Mouse (Mus musculus) kidney, embryonic 14.5 days (tissue): Measurements from ENCODE around the gene 3830406C13Rik. TPM values are rescaled to one million over a fixed set of nuclear protein-coding genes. Genes with fewer than 3 reads are reported as not detected.

ENCODE experiments used
- ATAC-seq: fragments of 200-750 bp; cut with Nextera tagmentation; 2 replicates; pipeline ENCODE4 v1.8.0; 2017; ENCODE audit warnings: moderate number of reproducible peaks, mild to moderate bottlenecking, moderate TSS enrichment, moderate library complexity; ENCODE audit not compliant: low FRiP score, low TSS enrichment
- H3K27ac ChIP-seq: fragments of 300-500 bp; sonication (generic); 2 replicates; pipeline ENCODE4 v1.5.1; 2014; ENCODE audit warnings: low read depth, mild to moderate bottlenecking, low read length, moderate library complexity, mixed read lengths
- H3K27me3 ChIP-seq: fragments of 300-500 bp; sonication (generic); 2 replicates; pipeline ENCODE4 v1.6.1; 2014; ENCODE audit warnings: mild to moderate bottlenecking, low read length; ENCODE audit not compliant: control insufficient read depth, insufficient read depth
- H3K36me3 ChIP-seq: fragments of 300-500 bp; sonication (generic); 2 replicates; pipeline ENCODE4 v1.6.1; 2014; ENCODE audit warnings: low read length, mixed read lengths; ENCODE audit not compliant: control insufficient read depth, insufficient read depth
- H3K4me1 ChIP-seq: fragments of 300-500 bp; sonication (generic); 2 replicates; pipeline ENCODE4 v1.6.1; 2014; ENCODE audit warnings: low read length, mixed read lengths; ENCODE audit not compliant: control insufficient read depth, insufficient read depth
- H3K4me2 ChIP-seq: fragments of 300-500 bp; sonication (generic); replicated peaks from 2 replicates; pipeline ENCODE4 v1.6.1; 2014; ENCODE audit warnings: low read depth, mild to moderate bottlenecking, low read length
- H3K4me3 ChIP-seq: fragments of 300-500 bp; sonication (generic); 2 replicates; pipeline ENCODE4 v1.5.1; 2014; ENCODE audit warnings: mild to moderate bottlenecking, low read length
- H3K9ac ChIP-seq: fragments of 300-500 bp; sonication (generic); 2 replicates; pipeline ENCODE4 v1.6.1; 2014; ENCODE audit warnings: low read depth, mild to moderate bottlenecking, low read length, moderate library complexity
- H3K9me3 ChIP-seq: fragments of 300-500 bp; sonication (generic); 2 replicates; pipeline ENCODE4 v1.6.1; 2016; ENCODE audit warnings: low read length; ENCODE audit not compliant: control insufficient read depth
- WGBS: fragments of 180-500 bp; shearing (Covaris S2); extraction: QIAGEN DNeasy Blood & Tissue Kit; methylation state at CpG from one replicate; pipeline ENCODE4 v1.1.7; 2014; 5-methylcytosine and 5-hydroxymethylcytosine counted together
- polyA plus RNA-seq: library from polyadenylated mRNA; unstranded; fragments of >200 nt; fragmentation: Nextera tagmentation; extraction: Ambion mirVana; gene quantifications from 2 replicates; pipeline ENCODE4 v1.2.1, GENCODE M21; 2014

3830406C13Rik gene
- polyA plus RNA-seq, 1 experiment from 2014 or later, result 41.6 TPM

DNA sequence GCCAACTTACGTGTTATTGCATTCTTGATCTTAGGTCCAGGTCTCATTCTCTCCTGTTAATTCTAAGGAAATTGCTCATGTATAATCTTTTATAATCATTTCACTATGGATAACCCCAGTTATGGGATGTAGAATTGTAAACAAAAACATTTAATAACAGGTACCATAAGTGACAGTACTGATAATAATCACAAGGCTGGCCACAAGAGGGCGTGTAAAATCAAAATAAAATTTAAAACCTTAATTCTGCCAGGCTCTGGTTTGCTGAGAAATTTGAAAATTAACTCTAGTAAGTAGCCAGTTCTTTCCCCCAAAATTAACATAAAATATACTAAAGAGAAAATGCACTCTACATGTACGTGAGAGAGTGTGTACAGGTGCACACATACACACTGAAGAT is 16.7 kb downstream of the 3830406C13Rik start:
- Histone ChIP-seq H3K27ac (no peak overlapping the region), H3K9ac (no peak overlapping the region), H3K4me3 (no peak overlapping the region), H3K4me2 (no peak overlapping the region), H3K27me3 (no peaks in the 10 kb centered on the region), H3K36me3 (0 out of 2 replicates have a peak, but pooled peaks cover 9% of the 10 kb centered on the region), H3K4me1 (no peaks in the 10 kb centered on the region), H3K9me3 (no peaks in the 10 kb centered on the region)
- ATAC-seq, result no peak
- WGBS, result 67% methylated on average over 3 of the region's 3 CpGs

GRCm38 (mm10) chr14:12303106-12303505 is 19.1 kb downstream of the 3830406C13Rik start:
- no peak for ATAC-seq
- Histone ChIP-seq H3K4me3 (no peak overlapping the region), H3K4me1 (no peaks in the 10 kb centered on the region), H3K27ac (no peak overlapping the region), H3K27me3 (no peaks in the 10 kb centered on the region), H3K9me3 (no peaks in the 10 kb centered on the region), H3K9ac (no peak overlapping the region), H3K36me3 (0 out of 2 replicates have a peak, but pooled peaks cover 5% of the 10 kb centered on the region), H3K4me2 (no peak overlapping the region)
- 67% methylated on average over 2 of the region's 2 CpGs for WGBS

DNA sequence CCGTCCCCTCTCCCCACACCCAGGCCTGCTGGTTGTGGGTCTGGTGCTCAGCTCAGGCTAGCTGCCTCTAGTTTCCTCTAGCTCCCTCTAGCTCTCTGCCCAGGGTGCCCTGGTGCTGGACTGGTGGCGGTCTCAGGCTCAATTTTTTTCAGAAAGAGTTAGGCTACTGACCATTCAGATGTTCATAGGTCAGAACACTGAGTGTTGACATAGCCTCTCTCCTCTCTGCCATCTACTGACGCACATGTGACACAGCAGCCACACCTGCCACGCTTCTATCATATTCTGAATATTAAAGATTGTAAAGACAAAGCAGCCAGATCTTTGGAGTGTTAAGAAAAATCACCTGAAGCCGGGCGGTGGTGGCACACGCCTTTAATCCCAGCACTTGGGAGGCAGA is 49.6 kb downstream of the 3830406C13Rik start:
- no peak overlapping the region for H3K9ac ChIP-seq
- 90% methylated on average over 7 of the region's 7 CpGs for WGBS
- no peak overlapping the region for H3K4me3 ChIP-seq
- H3K4me2 ChIP-seq, result no peak overlapping the region
- no peak overlapping the region for H3K27ac ChIP-seq
- no peaks in the 10 kb centered on the region for H3K4me1 ChIP-seq
- no peaks in the 10 kb centered on the region for H3K36me3 ChIP-seq
- H3K9me3 ChIP-seq, result no peaks in the 10 kb centered on the region
- ATAC-seq, result no peak
- H3K27me3 ChIP-seq, result peaks cover 38% of the 10 kb centered on the region

DNA sequence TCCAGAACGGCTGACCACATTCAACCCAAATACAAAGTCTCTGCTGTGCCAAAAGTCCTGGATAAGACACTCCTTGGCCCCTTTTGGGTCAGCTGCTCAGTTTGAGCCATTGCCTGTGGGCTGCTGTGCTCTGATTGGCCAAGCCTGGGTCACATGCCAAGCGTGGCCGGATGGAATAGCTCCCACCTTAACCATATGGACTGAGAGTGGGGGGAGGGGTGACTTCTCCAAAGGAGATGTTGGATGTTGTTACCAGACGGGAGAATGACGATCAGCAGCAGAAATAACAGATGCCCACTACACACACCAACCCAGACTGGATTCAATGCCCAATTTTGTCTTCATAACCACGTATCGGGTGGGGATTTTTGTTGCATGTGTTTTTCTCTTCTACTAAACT is 51.0 kb downstream of the 3830406C13Rik start:
- ATAC-seq, result no peak
- H3K4me2 ChIP-seq, result no peak overlapping the region
- no peak overlapping the region for H3K27ac ChIP-seq
- no peak overlapping the region for H3K4me3 ChIP-seq
- 37% methylated on average over 7 of the region's 7 CpGs for WGBS
- H3K9me3 ChIP-seq, result no peaks in the 10 kb centered on the region
- H3K4me1 ChIP-seq, result no peaks in the 10 kb centered on the region
- no peaks in the 10 kb centered on the region for H3K36me3 ChIP-seq
- H3K9ac ChIP-seq, result no peak overlapping the region
- H3K27me3 ChIP-seq, result peaks cover 49% of the 10 kb centered on the region

DNA sequence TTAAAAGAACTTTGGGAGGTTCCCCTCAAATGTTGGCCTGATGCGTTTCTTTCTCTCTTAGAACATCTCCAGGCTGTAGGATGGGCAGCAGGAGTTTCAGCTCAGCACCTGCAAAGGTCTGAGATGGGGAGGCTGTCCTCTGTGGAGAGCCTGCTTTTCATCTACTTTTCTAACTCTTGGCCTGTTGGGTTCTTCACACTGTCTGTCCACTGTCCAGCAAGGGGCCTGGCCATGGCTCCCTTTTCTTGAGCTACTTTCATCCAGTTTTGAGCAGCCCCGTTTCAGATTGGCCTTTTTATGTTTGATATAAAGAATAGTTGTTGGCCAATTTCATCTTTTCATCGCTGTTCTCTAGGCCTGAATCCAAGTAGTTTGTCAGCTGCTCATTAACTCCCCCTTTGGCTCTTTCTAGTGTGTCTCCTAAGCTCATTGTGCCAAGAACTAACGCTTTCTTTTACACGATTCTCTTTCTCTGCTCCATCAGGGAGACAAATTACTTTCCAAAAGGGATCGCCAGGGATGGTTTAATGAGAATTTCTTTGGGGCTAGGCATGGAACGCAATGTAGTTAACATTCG is 53.5 kb downstream of the 3830406C13Rik start:
- Histone ChIP-seq H3K4me2 (no peak overlapping the region), H3K9ac (no peak overlapping the region), H3K9me3 (no peaks in the 10 kb centered on the region), H3K4me3 (no peak overlapping the region), H3K4me1 (no peaks in the 10 kb centered on the region; the same call in 1 of the 2 replicates), H3K27ac (no peak overlapping the region), H3K27me3 (peaks cover 73% of the 10 kb centered on the region), H3K36me3 (no peaks in the 10 kb centered on the region)
- WGBS, result 9% methylated on average over 8 of the region's 8 CpGs
- no peak for ATAC-seq

GRCm38 (mm10) chr14:12337998-12338809 is 54.2 kb downstream of the 3830406C13Rik start:
- Histone ChIP-seq H3K4me2 (no peak overlapping the region), H3K4me3 (no peak overlapping the region), H3K27me3 (peaks cover 79% of the 10 kb centered on the region), H3K36me3 (no peaks in the 10 kb centered on the region), H3K27ac (no peak overlapping the region), H3K9me3 (no peaks in the 10 kb centered on the region), H3K9ac (no peak overlapping the region), H3K4me1 (no peaks in the 10 kb centered on the region; the same call in 1 of the 2 replicates)
- no peak for ATAC-seq
- WGBS, result under 1% methylated on average over 16 of the region's 16 CpGs

DNA sequence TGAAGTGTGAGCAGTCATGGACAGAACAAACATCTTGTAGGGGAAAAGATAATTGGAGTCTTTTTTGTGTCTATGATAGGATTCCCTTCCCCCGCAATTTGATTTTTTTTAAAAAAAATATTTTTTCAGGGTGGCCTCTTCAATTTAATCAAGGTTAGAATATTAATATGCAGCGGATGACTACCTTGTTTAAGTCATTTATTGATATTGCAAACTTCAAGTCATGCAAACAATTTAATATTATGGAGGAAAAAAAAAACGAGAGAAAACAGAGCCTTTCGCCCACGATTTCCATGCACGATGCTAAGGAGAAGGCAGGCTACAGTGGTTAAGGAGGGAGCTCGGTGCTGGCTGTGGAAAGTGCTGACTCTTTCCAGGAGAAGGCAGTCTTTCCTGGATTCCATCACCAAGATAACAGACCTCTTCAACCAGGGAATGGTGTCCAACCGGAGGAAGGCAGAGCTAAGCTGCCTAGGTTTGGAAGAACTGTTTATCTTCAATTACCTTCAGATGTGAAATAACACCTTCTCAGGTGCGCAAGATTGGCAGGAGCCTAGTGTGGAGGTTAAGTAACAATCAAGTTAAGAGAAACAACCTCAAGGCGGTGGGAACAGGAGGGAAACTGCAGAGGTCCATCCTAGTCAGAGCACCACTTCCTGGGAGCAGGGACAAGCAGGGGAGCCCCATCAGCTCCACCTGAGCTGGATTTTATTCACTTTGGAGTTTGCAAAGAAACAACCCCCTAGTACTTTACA is 55.0 kb downstream of the 3830406C13Rik start:
- Histone ChIP-seq H3K9ac (no peak overlapping the region), H3K36me3 (no peaks in the 10 kb centered on the region), H3K4me2 (no peak overlapping the region), H3K27ac (no peak overlapping the region), H3K9me3 (no peaks in the 10 kb centered on the region), H3K4me1 (no peaks in the 10 kb centered on the region; the same call in 1 of the 2 replicates), H3K4me3 (no peak overlapping the region), H3K27me3 (peaks cover 87% of the 10 kb centered on the region)
- no peak for ATAC-seq
- under 1% methylated on average over 10 of the region's 10 CpGs for WGBS

DNA sequence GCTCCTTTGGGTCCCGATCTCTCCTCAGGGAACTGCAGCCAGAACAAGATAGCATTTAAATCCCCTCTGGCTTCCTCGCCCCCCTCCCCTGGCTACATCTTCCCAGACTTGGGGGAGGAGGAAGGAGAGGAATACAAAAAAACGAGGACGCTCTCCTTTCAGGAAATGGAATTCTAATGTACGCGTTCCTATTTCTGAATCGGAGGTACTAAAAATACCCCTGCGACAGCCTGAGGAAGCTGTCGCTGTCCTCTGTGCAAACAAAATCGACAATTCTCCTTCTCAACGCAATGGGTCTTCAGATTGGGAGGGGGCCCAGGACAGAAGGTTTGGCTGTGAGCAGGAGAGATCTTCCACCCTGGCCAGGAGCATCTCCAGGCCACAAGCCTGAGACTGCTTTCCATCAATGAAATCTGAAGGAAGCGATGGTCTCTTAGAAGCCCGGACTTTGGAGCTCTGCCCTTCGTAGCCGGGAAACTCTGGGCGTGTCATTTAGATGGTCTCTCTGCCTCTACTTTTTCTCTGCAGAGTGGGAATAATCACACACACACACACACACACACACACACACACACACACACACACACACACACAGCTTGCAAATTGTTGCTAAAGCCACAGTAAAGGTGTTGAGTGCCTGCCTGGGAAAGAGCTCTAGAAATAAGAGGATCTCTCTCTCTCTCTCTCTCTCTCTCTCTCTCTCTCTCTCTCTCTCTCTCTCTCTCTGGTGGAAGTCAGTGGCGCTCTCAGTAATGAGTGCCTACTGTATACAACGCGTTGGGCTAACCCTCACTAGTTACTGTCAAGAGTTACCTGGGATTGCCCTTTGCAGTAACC is 56.5 kb downstream of the 3830406C13Rik start:
- H3K27me3 ChIP-seq, result peaks cover 94% of the 10 kb centered on the region
- ATAC-seq, result no peak
- H3K36me3 ChIP-seq, result no peaks in the 10 kb centered on the region
- no peaks in the 10 kb centered on the region for H3K9me3 ChIP-seq
- H3K27ac ChIP-seq, result no peak overlapping the region
- peaks cover 10% of the 10 kb centered on the region for H3K4me1 ChIP-seq
- H3K4me3 ChIP-seq, result 0 out of 2 replicates have a peak overlapping the region, but pooled peaks have one; percentile 2
- H3K4me2 ChIP-seq, result no peak overlapping the region
- H3K9ac ChIP-seq, result no peak overlapping the region
- under 1% methylated on average over 19 of the region's 19 CpGs for WGBS
